Mouse (Mus musculus) heart, postnatal 0 days (tissue): Measurements from ENCODE around the gene Gng11.

Source experiments
- CTCF ChIP-seq: IDR thresholded peaks from 2 replicates; pipeline ENCODE4 v1.5.1; 2016; ENCODE audit warnings: antibody characterized with exemption, control low read depth, low read depth
- EP300 ChIP-seq: IDR thresholded peaks from 2 replicates; pipeline ENCODE4 v1.6.1; 2016; ENCODE audit warnings: antibody characterized with exemption, low read depth

- TF ChIP-seq CTCF (no peak), EP300 (no peak)
Measured at GRCm38 (mm10) chr6:4008501-4009040, 4.9 kb downstream of the Gng11 start.
